Mouse (Mus musculus) heart, postnatal 10 days (tissue): ENCODE results near the gene Arhgef3. TPM values are rescaled to one million over a fixed set of nuclear protein-coding genes. Genes with fewer than 3 reads are reported as not detected.
"Not testable (repeated sequence)": the region's sequence is repeated elsewhere in the genome, so short reads cannot be mapped to it uniquely, and the experiment has no call there.

Source experiments
- DNase-seq, 2 experiments: peaks; one replicate each; pipeline ENCODE4 v3.0.0; 2021
- intact Hi-C: fragments of 180-260 bp; cut with DNase I; formaldehyde crosslinking; loops from one replicate; pipeline ENCODE4 v1.15.1; 2025
- total RNA-seq, 2 experiments: library from RNA; stranded (reverse); gene quantifications; 2 replicates each; pipeline ENCODE4 v1.2.3; 2021

Gene Arhgef3
- total RNA-seq, 2 experiments from 2014 or later: 32.4 to 33.5 TPM

DNA sequence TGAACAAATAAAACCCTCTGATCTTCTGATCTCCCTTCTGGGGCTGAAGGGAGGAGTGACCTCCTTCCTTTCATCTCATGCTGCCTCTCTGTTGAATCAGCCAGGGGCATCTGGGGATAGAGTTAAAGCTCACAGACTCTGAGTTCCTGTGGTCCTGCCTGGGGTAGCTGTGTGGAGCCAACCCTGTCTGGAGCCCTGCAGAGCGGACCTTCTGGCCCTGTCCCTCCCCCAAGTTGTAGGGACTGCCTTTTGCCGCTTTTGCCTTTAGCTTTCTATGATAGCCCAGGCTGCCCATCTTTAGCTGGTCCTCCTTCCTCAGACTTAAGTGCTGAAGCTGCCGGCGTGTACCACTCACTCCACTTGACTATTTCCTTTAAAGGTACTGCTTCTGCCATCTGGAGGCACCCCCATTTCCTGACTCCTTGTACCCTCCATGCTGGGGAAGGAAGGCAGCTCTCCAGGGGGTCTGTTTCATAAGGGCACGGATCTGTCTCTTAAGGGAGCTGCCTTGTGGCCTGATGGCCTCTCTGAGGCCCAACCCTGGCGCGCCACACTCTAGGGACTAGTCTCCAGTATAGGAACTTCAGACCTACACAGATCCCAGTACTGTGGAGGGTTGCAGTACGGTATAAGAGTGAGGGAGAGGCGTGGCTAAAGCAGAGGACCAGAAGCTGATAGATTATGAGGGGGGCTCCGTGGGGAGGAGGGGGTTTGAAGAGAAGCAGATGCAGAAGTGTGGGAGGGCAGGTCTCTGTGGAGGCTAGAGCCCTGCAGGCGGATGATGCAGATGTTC is 68.1 kb downstream of the Arhgef3 start:
- DNase-seq: no peak
- intact Hi-C loops: loop anchor here (1.0 to 2.0 kb wide), 4 partner anchors 38 to 152 kb away; partner anchors contain the start of gene Il17rd

DNA sequence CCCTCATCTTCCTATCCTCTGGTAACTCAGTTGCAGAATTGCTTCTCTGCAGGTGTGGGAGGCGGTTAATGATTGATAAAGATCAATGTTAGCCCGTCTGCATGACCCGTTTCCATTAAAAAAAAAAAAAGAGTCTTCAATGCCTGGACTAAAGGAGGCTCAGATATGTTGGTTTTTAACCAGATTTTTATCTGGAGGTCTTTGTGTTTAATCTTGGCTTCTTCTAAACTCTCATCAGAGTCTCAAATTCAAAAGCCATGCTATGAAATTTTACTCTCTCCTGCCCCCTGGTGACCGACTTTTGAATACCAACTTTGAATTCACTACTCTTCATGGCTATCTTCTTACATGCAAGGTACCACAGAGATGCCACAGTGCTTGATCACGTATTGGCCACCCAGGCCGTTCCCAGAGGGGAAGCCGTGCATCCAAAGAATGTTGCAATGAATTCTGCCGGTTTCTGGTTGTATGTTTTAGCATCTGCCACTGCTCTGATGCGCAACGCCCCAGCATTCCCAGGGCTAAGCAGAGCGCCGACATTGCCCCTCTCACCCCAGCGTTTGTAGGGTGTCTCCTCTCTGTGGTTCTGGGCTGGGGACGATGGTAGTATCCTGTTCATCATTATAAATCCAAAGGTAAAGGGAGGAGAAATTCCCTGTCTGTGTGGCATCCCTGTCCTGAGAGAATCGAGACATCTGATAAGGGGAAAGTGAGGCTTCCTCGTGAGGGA is 69.0 kb downstream of the Arhgef3 start:
- intact Hi-C loops: loop anchor here (1.0 to 2.0 kb wide), 3 partner anchors 74 to 153 kb away; partner anchors contain the start of gene Il17rd
- peak; percentile 83 to 92 for DNase-seq

DNA sequence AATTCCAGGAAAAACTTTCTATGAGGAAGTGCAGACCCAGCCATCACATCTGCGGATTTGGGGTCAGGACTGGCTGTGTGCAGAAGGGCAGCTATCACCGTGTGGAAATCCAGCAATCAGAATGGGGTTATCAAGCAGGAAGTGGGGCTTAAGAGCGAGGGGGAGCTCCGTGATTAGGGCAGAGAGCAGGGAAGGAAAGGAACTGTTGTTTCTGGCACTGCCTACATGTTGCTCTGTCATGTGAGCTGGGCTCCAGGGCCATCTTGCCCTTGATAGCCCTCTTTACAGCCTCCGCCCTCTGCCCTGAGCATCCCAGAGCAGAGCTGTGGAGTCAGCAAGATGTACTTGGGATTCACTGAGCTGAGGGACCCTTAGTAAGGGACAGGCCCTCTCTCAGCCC is 71.2 kb downstream of the Arhgef3 start:
- intact Hi-C loops: loop anchor here (2.0 to 5.0 kb wide), 3 partner anchors 51 to 375 kb away; no protein-coding TSS in a partner anchor
- DNase-seq: no peak

DNA sequence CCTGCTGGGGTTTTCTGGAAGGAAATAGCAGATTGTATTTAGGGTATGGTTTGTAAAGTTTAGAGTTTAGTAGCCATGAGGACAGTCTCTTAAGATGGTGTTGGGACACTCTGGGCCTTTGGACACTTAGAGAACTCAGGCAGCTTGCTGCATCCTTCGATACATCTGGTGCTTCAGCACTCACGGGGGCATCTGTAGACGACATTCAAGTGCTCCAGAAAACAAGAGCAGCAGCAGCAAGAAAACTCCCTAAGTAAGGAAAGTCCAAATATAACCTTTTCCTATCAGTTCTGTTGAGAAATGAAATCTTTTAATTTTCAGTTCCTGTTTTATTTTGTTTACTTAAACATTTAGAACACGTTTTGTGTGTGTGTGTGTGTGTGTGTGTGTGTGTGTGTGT is 71.9 kb downstream of the Arhgef3 start:
- no peak for DNase-seq
- intact Hi-C loops: loop anchor here (2.0 to 5.0 kb wide), 3 partner anchors 51 to 374 kb away; no protein-coding TSS in a partner anchor

DNA sequence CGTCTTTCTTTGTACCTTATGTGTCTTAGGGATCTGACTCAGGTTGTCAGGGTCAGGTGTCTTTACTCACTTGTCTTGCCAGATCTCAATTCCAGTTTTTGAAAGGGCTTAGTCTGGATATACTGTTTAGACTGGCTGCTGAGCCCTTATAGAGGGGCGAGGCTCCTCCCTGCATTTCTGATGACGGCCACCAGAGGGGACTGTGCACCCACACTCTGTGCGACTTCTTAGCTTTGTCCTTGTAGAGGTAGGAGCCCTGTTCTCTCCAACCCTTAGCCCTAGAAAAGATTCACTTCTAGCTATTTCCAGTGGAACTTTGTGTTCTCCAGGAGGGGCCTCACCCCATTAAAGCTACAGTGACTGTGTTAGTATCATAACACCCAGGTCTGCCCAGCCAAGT is 72.3 kb downstream of the Arhgef3 start:
- peak; percentile 88 to 91 for DNase-seq
- intact Hi-C loops: loop anchor here (1.0 to 5.0 kb wide), 4 partner anchors 50 to 374 kb away; no protein-coding TSS in a partner anchor

DNA sequence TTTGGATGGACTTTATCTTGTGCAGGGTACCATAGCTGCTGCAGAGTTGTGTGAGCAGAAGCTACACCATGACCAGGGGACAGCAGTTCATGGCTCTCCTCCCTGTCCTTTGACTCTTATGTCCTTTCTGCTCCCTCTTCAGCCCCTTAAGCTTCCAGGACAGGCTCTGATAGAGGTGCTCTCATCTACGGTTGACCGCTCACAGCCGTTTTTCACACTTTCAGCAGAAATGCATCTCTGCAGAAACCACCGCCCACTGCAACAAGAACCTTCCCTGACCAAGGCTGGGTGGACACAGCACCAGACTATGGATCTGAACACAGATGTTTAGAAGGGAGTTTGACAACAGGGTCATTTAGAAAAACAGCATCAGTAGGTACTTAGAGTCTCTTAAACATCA is 73.2 kb downstream of the Arhgef3 start:
- intact Hi-C loops: loop anchor here (1.0 to 5.0 kb wide), 4 partner anchors 49 to 373 kb away; no protein-coding TSS in a partner anchor

DNA sequence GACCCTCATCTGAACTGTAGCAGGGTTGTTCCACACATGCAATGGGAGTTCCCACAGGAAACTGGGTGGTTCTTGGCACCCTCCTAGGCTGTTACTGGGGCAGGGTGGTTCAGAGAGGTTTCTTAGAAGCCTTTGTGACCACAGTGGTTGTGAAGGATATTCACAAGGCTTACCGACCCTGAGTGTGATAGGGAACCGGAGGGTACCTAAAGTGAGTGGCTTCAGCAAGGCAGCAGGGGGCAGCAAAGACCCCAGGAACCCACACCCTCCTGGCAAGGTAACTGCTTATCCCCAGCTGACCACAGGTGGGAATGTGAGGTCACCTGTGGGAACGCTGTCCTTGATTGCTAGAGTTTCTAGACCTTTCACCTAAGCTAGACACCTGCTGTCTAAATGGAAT is 77.8 kb downstream of the Arhgef3 start:
- intact Hi-C loops: loop anchor here (5.0 kb wide), 2 partner anchors 35 to 100 kb away; no protein-coding TSS in a partner anchor
- peak in 1 of 2 experiments; percentile 61 for DNase-seq

More for the DNA sequence above, 73.2 kb downstream of the Arhgef3 start:
- no peak for DNase-seq

DNA sequence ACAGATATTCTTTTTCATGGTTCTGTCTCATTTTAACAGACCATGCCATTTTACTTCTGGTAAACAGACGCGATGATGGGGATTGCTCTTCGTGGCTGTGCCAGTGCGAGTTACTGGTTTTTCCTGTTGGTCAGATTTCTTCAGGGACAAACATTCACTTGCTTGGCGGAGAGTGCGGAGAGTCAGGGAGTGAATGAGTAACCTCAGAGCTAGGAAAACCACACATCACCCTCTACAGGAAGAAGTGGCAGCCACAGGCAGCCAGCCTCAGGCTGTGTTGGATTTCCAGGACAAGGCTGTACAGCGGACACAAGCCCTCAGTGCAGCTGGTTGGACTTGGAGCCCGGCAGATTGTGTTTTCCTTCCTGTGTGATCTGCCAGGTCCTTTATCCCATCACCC is 82.3 kb downstream of the Arhgef3 start:
- no peak for DNase-seq
- intact Hi-C loops: no loop called here

DNA sequence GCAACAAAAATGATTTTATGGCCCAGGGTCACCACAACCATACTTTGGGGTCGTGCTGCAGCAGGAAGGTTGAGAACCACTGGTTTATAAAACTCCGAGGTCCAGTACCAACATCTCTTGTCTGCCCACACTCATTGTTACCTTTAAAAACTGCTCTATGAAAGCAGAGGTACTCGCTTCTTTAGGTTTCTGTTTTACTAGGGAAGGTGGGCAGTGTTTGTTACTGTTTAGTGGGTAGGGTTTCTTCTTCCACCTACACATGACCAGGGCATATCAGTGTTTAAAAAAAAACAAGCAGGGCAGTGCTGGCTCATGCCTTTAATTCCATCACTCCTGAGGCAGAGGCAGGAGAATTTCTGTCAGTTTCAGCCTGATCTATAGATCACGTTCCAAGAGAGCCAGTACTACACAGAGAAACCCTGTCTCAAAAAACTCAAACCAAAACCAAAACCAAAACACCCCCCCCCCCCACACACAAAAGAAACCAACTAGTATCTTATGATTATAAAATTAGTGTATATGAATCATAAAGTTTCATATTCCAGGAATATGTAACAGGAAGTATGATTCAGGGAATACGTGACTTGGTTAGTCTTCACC is 83.9 kb downstream of the Arhgef3 start:
- intact Hi-C loops: loop anchor here (1.0 kb wide), 1 partner anchor 136 kb away; no protein-coding TSS in a partner anchor
- DNase-seq: no peak

DNA sequence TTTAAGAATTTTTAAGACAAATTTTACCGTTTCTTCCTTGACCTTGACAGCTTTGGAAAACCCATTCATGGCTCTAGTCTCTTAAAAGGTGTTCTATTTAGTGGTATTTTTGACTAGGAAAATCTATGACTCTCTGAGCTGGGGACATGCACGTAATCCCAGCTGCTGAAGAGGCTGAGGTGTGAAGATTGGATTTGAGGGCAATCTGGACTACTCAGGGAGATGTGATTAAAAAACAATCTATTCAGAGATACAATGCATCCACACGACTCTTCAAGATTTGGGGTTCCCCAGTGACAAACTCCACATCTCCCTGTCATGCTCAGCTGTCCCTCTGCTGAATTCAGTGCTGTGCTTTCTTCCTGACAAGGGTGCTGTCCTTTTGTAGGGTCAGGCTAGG is 84.4 kb downstream of the Arhgef3 start:
- no peak for DNase-seq
- intact Hi-C loops: loop anchor here (1.0 kb wide), 1 partner anchor 135 kb away; no protein-coding TSS in a partner anchor

DNA sequence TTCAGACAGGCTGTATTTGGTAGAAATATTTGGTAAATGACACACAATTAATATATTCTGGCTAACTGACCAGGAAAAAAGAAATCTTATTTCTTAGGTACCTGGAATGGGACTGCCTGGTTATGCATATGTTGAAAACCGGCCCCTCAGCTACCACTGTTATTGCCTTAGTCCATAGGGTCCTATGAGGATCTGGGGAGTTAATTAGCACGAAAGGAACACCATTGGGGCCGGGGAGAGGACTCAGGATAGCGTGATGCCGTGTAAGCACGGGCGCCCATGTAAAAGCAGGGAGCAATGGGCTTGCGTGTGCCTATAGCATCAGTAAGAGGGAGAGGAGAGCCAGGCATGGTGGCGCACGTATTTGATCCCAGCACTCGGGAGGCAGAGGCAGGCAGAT is 85.2 kb downstream of the Arhgef3 start:
- no peak for DNase-seq
- intact Hi-C loops: loop anchor here (1.0 kb wide), 1 partner anchor 134 kb away; no protein-coding TSS in a partner anchor

DNA sequence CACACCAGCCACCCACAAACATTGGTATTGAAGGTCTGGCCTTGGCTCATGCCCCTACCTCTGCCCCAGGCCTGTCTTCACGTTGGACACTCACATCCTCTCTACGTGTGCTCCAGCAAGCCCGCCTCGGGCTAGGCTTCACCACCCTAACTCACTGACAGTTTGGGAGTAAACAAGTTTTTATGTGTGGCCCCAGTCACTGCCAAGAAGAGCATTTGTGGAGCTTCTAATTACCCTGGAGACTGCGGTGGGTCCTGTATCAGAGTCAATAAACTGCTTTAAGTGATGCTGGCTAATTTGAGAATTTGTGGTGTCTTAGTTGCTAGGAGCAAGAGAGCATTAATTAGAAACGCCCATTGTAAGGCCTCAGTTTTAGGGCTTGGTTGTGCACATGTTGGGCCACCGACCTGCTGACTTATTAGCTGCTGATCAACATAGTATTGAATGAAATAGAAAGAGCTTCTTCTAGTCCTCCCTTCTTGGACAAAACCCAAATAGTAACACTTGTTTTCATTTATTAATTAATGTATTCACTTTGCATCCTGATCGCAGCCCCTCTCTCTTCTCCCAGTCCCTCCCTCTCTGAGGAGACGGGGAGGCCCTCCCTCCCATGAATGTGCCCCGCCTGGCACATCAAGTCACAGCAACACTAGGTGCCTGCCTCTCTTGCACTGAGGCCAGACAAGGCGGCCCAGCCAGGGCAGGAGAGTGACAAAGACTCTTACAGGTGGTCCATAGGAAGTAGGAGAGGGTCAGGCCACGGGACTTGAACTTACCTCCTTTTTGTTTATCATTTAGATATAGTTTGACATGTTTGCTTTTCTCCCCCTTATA is 86.3 kb downstream of the Arhgef3 start:
- no peak for DNase-seq
- intact Hi-C loops: no loop called here

DNA sequence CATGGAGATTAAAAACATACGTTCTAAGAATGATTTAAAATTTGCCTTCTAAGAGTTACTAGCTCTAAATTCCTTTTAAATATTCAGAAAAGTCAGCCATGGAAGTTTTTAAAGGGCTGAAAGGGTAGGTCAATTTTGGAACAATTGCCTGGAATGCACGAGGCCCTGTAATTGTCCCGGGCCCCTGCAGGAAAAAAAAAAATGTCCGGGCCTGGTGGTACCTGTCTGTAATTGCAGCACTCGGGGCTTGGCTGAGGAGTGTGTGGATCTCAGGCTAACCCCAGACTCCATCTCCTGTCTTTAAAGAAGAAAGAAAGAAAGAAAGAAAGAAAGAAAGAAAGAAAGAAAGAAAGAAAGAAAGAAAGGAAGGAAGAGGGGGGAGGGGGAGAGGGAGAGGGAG is 87.1 kb downstream of the Arhgef3 start:
- intact Hi-C loops: no loop called here
- no peak for DNase-seq

DNA sequence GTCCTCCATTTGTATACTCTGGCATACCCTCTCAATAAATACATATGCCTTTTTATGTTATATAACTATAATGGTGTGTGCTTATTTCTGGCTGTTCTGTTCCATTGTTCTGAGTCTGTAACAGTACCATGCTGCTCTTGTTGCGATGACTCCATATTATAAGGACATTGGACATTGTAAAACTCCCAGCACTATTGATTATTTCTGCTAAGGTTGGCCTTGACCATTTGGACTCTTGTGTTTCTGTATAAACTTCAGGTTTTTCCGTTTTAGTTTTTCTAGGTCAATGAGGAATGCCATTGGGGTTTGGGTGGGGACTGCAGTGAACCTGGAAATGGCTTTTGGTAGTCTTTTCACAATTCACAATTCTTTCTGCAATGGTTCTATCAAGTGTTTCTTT is 90.0 kb downstream of the Arhgef3 start:
- intact Hi-C loops: no loop called here
- DNase-seq: no peak

DNA sequence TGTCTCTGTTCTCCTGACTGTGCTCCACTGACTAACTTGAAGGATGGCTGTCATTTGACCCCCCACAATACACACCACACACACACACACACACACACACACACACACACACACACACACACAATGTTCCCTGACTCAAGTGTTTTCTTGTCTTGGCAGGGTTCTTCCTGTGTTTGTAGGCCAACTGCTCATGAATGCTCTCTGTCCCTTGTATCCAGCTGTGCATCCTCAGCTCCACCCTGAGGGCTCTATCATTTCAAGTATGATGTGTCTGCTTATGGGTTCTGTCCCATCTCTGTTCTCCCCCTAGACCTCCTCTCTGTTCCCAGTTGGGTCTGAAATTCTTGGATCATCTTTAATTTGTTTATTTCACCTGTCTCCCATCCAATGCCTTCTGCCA is 91.7 kb downstream of the Arhgef3 start:
- intact Hi-C loops: no loop called here
- DNase-seq: no peak

DNA sequence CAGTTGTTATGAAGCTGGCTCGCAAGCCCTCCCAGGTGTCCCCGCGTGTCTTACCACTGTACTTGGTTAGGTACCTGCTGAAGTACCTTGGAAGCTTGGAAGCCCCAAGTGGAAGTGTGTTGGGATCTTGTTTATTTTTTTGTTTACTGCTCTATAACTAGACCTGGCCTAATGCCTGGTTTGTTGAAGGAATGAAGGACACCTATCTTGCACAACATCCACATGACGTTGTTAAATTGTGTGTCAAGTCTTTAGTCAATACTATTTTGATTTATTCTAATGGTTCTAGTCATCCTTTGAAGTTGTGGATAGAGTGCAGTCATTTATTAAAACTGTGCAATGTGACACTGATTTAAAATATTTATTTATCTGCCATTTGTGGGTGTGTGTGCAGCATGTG is 94.8 kb downstream of the Arhgef3 start:
- intact Hi-C loops: no loop called here
- no peak for DNase-seq

DNA sequence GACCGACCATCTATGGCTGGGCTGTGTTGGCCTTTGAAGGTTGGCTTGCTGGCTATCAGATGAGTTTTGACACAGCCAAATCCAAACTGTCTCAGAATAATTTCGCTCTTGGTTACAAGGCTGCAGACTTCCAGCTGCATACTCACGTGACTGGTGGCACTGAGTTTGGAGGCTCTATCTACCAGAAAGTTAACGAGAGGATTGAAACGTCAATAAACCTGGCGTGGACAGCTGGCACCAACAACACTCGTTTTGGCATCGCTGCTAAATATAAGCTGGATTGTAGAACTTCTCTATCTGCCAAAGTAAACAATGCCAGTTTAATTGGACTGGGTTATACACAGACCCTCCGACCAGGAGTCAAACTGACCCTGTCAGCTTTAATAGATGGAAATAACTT is 96.1 kb downstream of the Arhgef3 start:
- intact Hi-C loops, DNase-seq: not testable (repeated sequence)

DNA sequence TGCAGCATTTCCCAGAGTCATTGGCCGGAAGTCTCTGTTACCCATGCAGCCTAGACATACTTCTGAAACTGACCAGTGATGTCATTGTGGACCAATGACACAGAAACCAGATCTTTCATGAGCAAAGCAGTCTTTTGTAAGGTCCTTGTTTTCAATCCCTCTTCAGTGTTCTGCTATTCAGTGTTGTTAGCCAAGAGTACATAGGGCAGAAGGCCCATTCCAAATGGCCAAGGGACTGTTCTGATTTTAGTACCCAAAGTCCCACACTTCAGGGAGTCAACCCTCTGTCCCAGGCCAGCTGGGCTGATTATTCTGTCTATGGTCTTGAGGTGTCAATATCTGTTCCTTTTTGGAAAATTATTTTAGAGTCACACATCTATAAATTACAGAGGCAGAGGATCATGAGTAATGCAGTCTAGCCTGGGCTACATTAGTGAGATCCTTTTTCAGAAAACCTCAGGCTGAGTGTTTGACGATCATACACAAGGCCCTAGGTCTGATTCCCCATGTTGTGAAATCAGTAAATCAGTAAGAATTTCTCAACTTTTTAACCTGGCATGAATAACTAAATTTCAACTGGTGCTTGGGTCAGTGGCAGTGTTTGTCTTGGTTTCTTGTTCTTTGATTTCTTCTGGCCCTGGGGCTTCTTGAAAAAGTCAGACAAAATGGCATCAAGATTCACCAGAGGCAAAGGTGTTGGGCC is 97.2 kb downstream of the Arhgef3 start:
- DNase-seq: no peak
- intact Hi-C loops: no loop called here

DNA sequence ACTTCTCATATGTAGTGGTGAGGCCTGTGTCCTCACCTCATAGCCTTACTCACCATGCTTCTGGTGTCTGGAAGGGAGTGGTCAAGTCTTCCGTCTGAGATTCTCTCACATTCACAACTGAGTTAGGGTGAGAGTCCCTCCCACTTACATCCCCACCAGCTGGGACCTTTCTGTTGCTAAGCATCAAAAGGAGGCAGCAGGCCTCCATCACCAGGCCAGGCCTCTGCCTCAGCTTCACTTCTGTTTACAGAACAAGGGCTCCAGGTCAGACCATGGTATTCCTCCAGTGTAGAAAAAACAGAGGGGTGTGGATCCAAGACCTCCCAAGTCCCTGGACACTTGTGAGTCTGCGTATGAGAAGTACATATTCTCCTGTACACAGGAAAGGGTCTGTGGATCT is 99.5 kb downstream of the Arhgef3 start:
- no peak for DNase-seq
- intact Hi-C loops: no loop called here
